Mouse (Mus musculus) G1E-ER4 (cell line): ENCODE results near the gene Hspa13. TPM values are rescaled to one million over a fixed set of nuclear protein-coding genes. Genes with fewer than 3 reads are reported as not detected.

Experiments
- GATA1 ChIP-seq: IDR thresholded peaks from one replicate; pipeline ENCODE4 v1.8.0; 2012; ENCODE audit warnings: low read length, inconsistent platforms
- polyA plus RNA-seq: library from polyadenylated mRNA; stranded (reverse); fragments of >175 nt; gene quantifications from 2 replicates; pipeline ENCODE4 v1.2.3, GENCODE M21; 2012

The Hspa13 gene
- polyA plus RNA-seq: 0.25 and 0.37 TPM in 2 replicates

DNA sequence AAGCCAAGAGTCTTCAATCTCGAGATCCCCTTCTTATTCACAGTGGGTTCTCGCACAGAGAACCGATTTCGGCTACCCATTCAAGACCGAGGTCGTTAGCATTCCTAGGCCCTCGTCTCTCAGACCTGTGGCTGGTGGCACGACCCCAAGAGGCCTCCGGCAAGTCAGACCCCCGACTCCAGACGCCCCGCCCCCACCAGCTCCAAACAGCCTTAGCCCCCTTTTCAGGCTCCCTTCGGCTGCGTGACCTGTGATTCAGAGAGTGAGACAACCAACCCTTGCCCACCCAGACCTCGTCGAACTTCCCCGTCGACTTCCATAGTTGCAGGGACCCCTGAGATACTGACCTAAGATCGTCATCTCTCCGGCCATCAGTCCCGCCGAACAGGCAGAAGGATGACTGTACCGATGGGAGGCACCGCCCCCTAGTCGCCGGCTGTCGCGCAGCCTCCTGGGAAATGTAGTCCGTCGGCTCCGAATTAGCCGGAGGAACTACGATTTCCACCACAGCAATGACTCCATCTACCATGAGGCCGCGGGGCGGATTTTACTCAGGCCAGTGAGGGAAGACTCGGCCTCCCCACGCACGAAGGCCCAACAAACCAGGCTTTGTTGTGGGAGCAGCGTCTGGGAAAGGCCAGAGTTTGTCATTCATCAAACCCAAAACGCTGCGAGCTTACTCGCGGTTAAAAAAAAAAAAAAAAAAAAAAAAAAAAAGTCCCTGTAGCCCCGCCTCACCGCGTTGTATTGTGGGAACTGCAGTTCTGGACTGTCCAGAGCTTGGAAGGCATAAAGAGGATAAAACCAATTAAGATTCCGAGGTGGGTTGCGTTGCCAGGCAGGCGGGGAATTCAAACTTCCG, at the start of gene Hspa13:
Gene Hspa13 (minus strand): TSS at position 717 of the 862 bp plus-strand sequence.
- TF ChIP-seq GATA1: no peak

- no peak for TF ChIP-seq GATA1
These were observed 12.4 kb upstream of the Hspa13 start for GRCm38 (mm10) chr16:75779271-75779670.

GRCm38 (mm10) chr16:75773222-75773621, 6.3 kb upstream of the Hspa13 start:
- no peak for TF ChIP-seq GATA1

DNA sequence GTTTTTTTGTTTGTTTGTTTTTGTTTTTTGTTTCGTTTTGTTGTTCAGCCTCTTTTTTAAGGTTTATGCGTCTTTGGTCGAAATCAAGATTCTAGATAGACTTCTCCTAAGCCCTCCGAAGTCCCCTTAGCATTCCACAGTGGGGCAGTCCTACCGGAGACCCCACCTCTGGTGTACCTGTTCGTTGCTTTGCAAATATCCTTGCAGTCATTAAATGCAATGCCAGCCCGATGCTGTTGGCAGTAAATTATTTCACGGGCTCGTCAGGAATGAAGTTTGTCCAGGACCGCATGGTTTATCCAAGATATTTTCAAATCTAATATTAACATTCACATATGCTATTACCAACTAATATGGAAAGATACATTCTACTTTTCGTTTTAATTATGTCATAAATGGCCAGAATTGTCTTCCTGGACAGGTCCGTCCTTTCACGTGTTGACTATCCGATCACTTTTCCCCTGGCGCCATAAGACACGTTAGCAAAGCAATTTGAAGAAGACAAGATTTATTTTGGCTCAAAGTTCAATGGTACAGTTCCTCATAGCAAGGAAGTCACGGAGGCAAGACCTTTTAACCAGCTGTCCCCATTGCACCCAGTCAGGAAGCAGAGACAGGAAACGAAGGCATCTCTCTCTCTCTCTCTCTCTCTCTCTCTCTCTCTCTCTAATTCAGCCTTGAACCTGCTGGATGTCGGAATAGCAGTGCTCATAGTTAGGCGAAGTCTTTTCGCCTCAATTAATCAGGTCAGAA, 522 bp upstream of the Hspa13 start:
- no peak for TF ChIP-seq GATA1

- no peak for TF ChIP-seq GATA1
These were observed 14.0 kb downstream of the Hspa13 start for GRCm38 (mm10) chr16:75752876-75753275.

GRCm38 (mm10) chr16:75750103-75750502, 16.8 kb downstream of the Hspa13 start:
- TF ChIP-seq GATA1: no peak

- TF ChIP-seq GATA1: no peak
These were observed 18.0 kb downstream of the Hspa13 start for GRCm38 (mm10) chr16:75748926-75749325.

DNA sequence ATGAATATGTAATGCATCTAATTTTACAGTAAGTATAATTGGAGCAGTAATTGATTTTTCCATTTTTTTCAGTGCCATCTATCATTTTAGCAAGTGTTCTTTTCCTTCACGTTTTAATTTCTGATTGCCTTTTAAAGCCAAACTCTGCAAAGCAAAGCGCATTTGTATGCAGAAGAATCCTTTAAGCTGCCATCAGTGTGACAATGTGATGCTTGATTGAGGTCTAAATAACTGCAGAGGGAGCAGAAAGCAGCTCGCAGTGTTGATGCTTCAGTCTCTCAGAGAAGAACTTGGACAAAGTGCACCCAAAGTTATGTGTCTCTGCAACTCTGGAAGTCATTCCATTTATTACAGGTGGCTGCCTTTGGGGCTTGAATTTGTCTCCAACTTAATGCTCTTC, 22.9 kb downstream of the Hspa13 start:
- no peak for TF ChIP-seq GATA1

GRCm38 (mm10) chr16:75717405-75718173, 49.3 kb downstream of the Hspa13 start:
- no peak for TF ChIP-seq GATA1

- no peak for TF ChIP-seq GATA1
These were observed 70.7 kb downstream of the Hspa13 start for GRCm38 (mm10) chr16:75696176-75696575.

Other genes with a start within 250 kb of the Hspa13 start
- not detected in 2 replicates for gene Lipi, start 181.0 kb downstream of the Hspa13 start, polyA plus RNA-seq
- not detected in 2 replicates for gene Rbm11, start 174.3 kb downstream of the Hspa13 start, polyA plus RNA-seq